Mouse (Mus musculus): ENCODE results near the gene Fam102a.

DNA sequence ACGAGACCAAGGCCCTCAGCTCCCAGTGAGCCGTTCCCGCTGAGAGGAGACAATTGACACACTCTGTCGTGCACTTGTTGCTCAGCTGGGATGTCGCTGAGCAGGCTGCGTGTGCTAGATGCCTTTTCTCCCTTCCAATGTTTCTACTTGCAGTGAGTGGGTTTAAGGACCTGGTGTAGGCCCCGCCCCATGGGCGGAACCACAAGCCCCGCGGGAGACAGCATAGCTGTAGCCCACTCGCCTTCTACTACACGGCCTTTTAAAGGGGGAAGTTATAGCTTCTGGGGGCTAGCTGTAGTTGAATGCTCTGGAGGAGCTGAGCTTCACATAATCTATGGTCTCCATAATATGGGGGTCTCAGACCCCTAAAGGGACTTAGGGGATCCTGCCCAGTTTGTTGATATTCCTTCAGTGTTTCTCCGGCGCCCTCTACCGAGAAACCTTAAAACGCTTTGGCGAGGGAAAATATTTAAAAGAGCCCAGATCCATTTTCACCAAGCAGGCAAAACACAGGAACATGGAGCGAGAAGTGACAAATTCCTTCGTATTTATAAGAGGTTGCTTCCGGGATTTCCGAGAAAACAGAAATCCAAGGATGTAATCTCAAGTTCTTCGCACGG, 75.6 kb downstream of the Fam102a start:
- no peak for TF ChIP-seq GATA1 (IDR thresholded peaks at IDR 0.05; ENCODE audit: borderline replicate concordance, low read length)
- TF ChIP-seq FLI1 (IDR thresholded peaks at IDR 0.05; ENCODE audit: low read length), result no peak
